Mouse (Mus musculus) heart, postnatal 0 days (tissue): Measurements from ENCODE around the gene Ubl4b.

Experiments used
- CTCF ChIP-seq: IDR thresholded peaks from 2 replicates; pipeline ENCODE4 v1.5.1; 2016; ENCODE audit warnings: antibody characterized with exemption, control low read depth, low read depth
- EP300 ChIP-seq: IDR thresholded peaks from 2 replicates; pipeline ENCODE4 v1.6.1; 2016; ENCODE audit warnings: antibody characterized with exemption, low read depth

GRCm38 (mm10) chr3:107582130-107582874, 27.4 kb upstream of the Ubl4b start:
- TF ChIP-seq EP300, result no peak
- no peak for TF ChIP-seq CTCF
